Comparison of ENCODE assay signal across 7 mouse cellular contexts in the genomic region with DNA sequence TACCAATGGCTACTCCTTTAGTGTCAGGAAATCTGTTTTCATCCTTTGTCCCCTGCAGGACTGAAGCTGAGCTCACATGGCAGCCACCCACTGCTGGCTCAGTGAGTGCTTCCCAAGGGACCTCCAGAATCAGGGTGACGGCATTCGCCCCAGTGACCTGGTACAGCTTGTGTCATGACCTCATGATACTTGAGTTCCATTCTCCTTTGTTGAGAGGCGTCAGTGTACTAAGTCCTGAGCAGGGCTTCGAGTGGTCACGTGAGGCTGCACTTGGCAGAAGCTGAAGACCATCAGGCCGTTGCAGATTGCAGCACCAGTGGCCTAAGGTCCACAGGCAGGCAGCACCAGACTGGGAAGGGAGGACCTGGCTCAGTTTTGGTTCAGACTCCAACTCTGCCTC.
DNase-seq lines count a peak whose midpoint lies in the region; ATAC-seq and TF ChIP-seq lines count a peak whose summit lies in the region.

No protein-coding gene starts in this region.

- ATAC-seq in liver, embryonic 12.5 days = no peak
- peak; percentile 62; the same call in 1 of the 2 replicates for ATAC-seq in heart, embryonic 15.5 days (replicated peaks; ENCODE audit: insufficient number of reproducible peaks, insufficient read depth, low FRiP score, low read depth)
- ATAC-seq in lung, embryonic 16.5 days (ENCODE audit: low read depth) = peak; percentile 66; the same call in 1 of the 2 replicates

- peak overlapping the region; percentile 33 for H3K27ac ChIP-seq in liver, adult 2 months (replicated peaks; ENCODE audit: insufficient read depth, low read depth, low read length)
- no peak overlapping the region for H3K27ac ChIP-seq in liver, embryonic 12.5 days
- H3K27ac ChIP-seq in heart, embryonic 15.5 days = no peak overlapping the region
- H3K27ac ChIP-seq in lung, embryonic 16.5 days (ENCODE audit: low read length) = no peak overlapping the region

- no peaks in the 10 kb centered on the region for H3K9me3 ChIP-seq in liver, embryonic 12.5 days (replicated peaks)
- no peaks in the 10 kb centered on the region for H3K9me3 ChIP-seq in heart, embryonic 15.5 days (replicated peaks)
- no peaks in the 10 kb centered on the region for H3K9me3 ChIP-seq in lung, embryonic 16.5 days (ENCODE audit: control insufficient read depth, low read length)

- no peaks in the 10 kb centered on the region for H3K36me3 ChIP-seq in liver, adult 2 months (ENCODE audit: control insufficient read depth, insufficient read depth, low read length)
- no peaks in the 10 kb centered on the region for H3K36me3 ChIP-seq in liver, embryonic 12.5 days
- H3K36me3 ChIP-seq in heart, embryonic 15.5 days = no peaks in the 10 kb centered on the region
- no peaks in the 10 kb centered on the region for H3K36me3 ChIP-seq in lung, embryonic 16.5 days (ENCODE audit: control insufficient read depth, insufficient read depth, low read length)

- WGBS in liver, adult 2 months = 24% methylated on average over 6 of the region's 6 CpGs
- 67% methylated on average over 6 of the region's 6 CpGs for WGBS in liver, embryonic 12.5 days (ENCODE audit: insufficient replicate concordance)
- WGBS in heart, embryonic 15.5 days = 37% methylated on average over 6 of the region's 6 CpGs
- 36% methylated on average over 6 of the region's 6 CpGs for WGBS in lung, embryonic 16.5 days

- no peaks in the 10 kb centered on the region for H3K79me2 ChIP-seq in liver, adult 2 months (ENCODE audit: control insufficient read depth, insufficient read depth, low read length)

- no peak overlapping the region for H3K9ac ChIP-seq in liver, adult 2 months (ENCODE audit: low read depth, low read length)
- H3K9ac ChIP-seq in liver, embryonic 12.5 days = no peak overlapping the region
- no peak overlapping the region for H3K9ac ChIP-seq in heart, embryonic 15.5 days
- H3K9ac ChIP-seq in lung, embryonic 16.5 days (ENCODE audit: low read length) = no peak overlapping the region

- peaks cover 14% of the 10 kb centered on the region for H3K4me1 ChIP-seq in liver, adult 2 months (ENCODE audit: control insufficient read depth, insufficient read depth, low read length)
- H3K4me1 ChIP-seq in liver, embryonic 12.5 days = peaks cover 11% of the 10 kb centered on the region; the same call in 1 of the 2 replicates
- peaks cover 26% of the 10 kb centered on the region for H3K4me1 ChIP-seq in heart, embryonic 15.5 days (replicated peaks)
- H3K4me1 ChIP-seq in lung, embryonic 16.5 days (replicated peaks; ENCODE audit: control insufficient read depth, insufficient read depth, low read length) = peaks cover 17% of the 10 kb centered on the region

- DNase-seq in liver, adult 2 months (ENCODE audit: extremely low read depth, low read depth, low spot score) = peak; percentile 97
- DNase-seq in cerebellum, postnatal 36 days = peak; percentile 60 to 66
- DNase-seq in urinary bladder, adult 2 months (ENCODE audit: low spot score) = no peak
- no peak for DNase-seq in B cell, adult 2 months

- TF ChIP-seq CTCF in liver, adult 2 months (IDR thresholded peaks at IDR 0.05; ENCODE audit: low read depth, low read length) = 0 out of 2 replicates have a peak, but pooled peaks have one; percentile 12

- H3K4me2 ChIP-seq in liver, embryonic 12.5 days = no peak overlapping the region
- H3K4me2 ChIP-seq in heart, embryonic 15.5 days = no peak overlapping the region
- H3K4me2 ChIP-seq in lung, embryonic 16.5 days (ENCODE audit: low read depth, low read length) = no peak overlapping the region

- no peaks in the 10 kb centered on the region for H3K27me3 ChIP-seq in liver, adult 2 months (ENCODE audit: control insufficient read depth, insufficient read depth, low read length)
- peaks cover 27% of the 10 kb centered on the region for H3K27me3 ChIP-seq in liver, embryonic 12.5 days (replicated peaks)
- H3K27me3 ChIP-seq in heart, embryonic 15.5 days = no peaks in the 10 kb centered on the region
- no peaks in the 10 kb centered on the region for H3K27me3 ChIP-seq in lung, embryonic 16.5 days (ENCODE audit: control insufficient read depth, insufficient read depth, low read depth, low read length)

- H3K4me3 ChIP-seq in liver, adult 2 months (ENCODE audit: insufficient read depth, low read depth, low read length) = no peak overlapping the region
- H3K4me3 ChIP-seq in liver, embryonic 12.5 days = no peak overlapping the region
- H3K4me3 ChIP-seq in heart, embryonic 15.5 days = no peak overlapping the region
- no peak overlapping the region for H3K4me3 ChIP-seq in lung, embryonic 16.5 days (ENCODE audit: low read length)

- TF ChIP-seq POLR2A in liver, adult 2 months (IDR thresholded peaks at IDR 0.05; ENCODE audit: extremely low read depth, insufficient read depth, low read length) = no peak

Comparison
In these comparisons a context has a peak if more than half of its experiments do, and no peak if none do; other contexts are left out.
1. DNase-seq: peak in liver, adult 2 months (single experiment) and cerebellum, postnatal 36 days (2 of 2); none in urinary bladder, adult 2 months (single experiment) and B cell, adult 2 months (0 of 2).